Mouse (Mus musculus) layer of hippocampus, postnatal 14 days (tissue): ENCODE measurements at regions not wholly inside any gene's neighbourhood (a gene's known extent, or its start where the extent isn't known, plus 50 kb on each side); places are given as distances from the start of the nearest gene placed in this dataset.
"Not testable (repeated sequence)": the region's sequence is repeated elsewhere in the genome, so short reads cannot be mapped to it uniquely, and the experiment has no call there.

ENCODE experiments used
- DNase-seq, 2 experiments: peaks; one replicate each; pipeline ENCODE4 v3.0.0; 2021 to 2022; ENCODE audit warnings: low spot score in 2 of 2, mixed read lengths in 1 of 2

DNA sequence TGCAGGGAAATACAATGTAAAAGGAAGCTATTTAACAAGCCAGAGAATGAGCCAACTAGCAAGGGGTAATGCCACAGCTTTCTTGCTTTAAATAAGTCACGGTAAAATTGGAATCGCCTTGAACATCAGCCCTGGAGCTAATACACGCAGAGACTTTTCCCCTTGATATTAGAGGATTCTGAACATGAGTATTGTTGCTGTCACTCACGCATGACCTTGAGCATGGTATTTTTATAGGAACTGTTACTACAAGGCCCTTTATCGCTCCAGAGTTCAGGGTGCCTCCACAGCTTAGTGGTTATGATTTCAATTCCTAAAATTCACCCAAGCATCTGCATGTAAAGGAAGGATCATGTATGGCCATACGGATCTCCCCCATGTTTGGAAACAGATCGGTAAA lies 161.7 kb downstream of the Vegfc start:
- not testable (repeated sequence) for DNase-seq

DNA sequence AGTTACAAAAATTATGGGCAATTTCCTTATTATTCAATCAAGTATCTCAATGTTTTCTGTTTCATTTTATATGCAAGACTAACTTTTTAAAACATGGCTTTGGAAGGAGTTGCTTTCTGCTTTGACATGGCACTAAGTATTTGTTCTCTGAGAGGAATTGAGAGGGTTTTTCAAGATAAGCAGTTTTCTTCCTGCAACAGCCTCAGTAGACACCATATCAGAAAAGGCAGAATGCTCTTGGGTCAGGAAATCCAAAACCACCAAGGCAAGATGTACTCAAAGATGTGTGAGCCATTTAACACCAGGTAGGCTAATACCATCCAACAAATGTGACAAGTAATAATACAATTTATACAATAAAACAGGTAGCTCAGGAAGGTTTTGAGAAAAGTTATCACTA lies 178.0 kb downstream of the Vegfc start:
- no peak for DNase-seq

DNA sequence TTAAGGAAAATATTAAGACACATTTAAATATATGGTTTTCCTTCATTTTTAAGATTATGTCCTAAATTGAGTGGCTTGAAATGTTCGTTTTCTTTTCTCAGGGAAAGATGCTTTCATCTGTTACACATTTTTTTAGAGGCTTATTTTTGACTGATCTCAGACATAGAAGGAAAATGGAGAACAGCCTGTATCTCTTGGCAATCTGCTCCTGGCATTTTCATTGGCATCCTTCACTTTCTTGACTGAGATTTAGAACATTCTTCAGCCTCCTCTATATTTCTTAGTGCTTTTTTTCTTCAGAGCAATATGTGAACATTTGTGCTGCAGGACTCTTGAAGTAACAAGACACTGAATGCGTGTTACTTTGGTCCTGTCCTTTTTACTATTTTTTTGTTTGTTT lies 192.7 kb downstream of the Vegfc start:
- DNase-seq, result peak in 1 of 2 experiments; percentile 15

DNA sequence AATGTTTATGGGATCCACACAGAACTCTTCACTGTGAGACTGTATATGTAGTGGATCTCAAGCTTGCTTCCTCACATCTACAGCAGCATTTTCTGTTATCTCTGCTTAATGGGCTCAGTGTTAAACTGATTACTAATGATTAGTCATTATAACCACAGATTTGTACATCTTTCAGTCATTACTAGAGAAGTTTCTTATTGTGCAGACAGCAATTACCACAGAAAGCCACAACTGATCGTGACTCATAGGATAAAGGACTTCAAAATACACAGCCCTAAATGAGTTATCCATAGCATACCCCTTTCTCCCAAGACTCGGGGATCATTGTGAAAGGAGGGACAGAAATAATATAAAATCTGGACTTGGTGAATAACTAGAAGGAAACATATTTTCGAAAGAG lies 195.7 kb downstream of the Vegfc start:
- DNase-seq, result no peak

DNA sequence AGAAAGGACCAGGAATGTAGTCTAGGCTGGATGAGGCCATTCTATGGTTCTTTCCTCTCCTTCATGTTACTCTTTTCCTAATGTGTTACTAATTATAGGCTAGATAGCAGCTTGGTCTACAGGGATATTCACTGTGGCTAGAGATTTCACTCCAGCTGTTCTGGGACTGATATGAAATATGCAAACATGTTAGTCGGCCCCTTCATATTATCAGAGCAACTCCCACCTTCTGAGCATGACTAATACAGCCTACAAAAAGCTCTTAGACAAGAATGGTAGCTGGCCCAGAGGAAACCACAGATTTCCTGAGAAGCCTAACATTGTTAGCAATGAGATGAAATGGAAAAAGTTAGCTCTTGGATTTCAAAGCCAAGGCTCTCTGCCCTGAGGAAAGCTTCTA lies 198.1 kb downstream of the Vegfc start:
- no peak for DNase-seq
